Mouse (Mus musculus): ENCODE data around the gene Cdc73. TPM values are rescaled to one million over a fixed set of nuclear protein-coding genes. Genes with fewer than 3 reads are reported as not detected.

Cdc73 gene
- 33.7 and 39.7 TPM in 2 replicates for polyA plus RNA-seq (2016; fragmentation: Nextera tagmentation; extraction: Ambion mirVana)

DNA sequence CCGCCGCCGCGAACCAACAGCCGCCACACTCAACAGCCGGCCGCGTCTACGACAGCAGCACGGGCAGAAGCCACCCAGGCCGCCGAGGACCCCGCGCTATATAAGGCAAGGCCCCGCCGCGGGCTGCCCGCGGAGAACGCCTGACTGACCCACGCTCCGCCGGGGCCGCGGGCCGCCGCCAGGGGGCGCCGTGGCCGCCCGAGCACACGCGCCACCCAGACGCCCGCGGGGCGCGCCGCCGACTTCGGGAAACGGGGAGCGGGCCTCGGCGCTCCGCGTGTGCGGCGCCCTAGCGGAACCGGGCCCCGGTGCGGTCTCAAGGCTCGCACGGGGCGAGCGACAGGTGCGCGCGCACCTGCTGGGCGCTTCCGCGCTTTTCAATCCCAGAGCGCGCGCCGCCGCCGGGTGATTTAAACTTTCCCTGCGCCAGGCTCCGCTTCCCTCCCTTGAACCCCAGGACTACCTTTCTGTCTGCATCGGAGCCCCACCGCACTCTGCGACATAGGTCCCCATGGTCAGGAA is at the start of gene Cdc73:
TSS of gene Cdc73 (minus strand) at position 153 of the 522 bp plus-strand sequence.
- under 1% methylated on average over 66 of the region's 74 CpGs for WGBS
- Histone ChIP-seq H3K4me2 (peak within 1 kb of the TSS; percentile 65), H3K4me1 (replicated peaks) (0 out of 2 replicates have a peak, but pooled peaks cover 5% of the 10 kb centered on the region), H3K4me3 (replicated peaks) (peak within 1 kb of the TSS; percentile 73), H3K27me3 (no peaks in the 10 kb centered on the region), H3K36me3 (peaks cover 7% of the 10 kb centered on the region), H3K9me3 (no peaks in the 10 kb centered on the region), H3K27ac (peak within 1 kb of the TSS; percentile 89), H3K9ac (replicated peaks) (peak within 1 kb of the TSS; percentile 89)
- peak; percentile 99 for ATAC-seq (ENCODE audit: insufficient number of reproducible peaks, insufficient read depth, low FRiP score, low TSS enrichment, low read depth)

GRCm38 (mm10) chr1:143745871-143746270 is 43.2 kb upstream of the Cdc73 start:
- peaks cover 65% of the 10 kb centered on the region for H3K36me3 ChIP-seq
- H3K9ac ChIP-seq (replicated peaks) = no peak overlapping the region
- H3K27ac ChIP-seq = no peak overlapping the region
- no peak overlapping the region for H3K4me2 ChIP-seq
- no peak overlapping the region for H3K4me3 ChIP-seq (replicated peaks)
- no peaks in the 10 kb centered on the region for H3K9me3 ChIP-seq
- no peaks in the 10 kb centered on the region for H3K4me1 ChIP-seq (replicated peaks)
- H3K27me3 ChIP-seq = no peaks in the 10 kb centered on the region
- WGBS = 88% methylated on average over 10 of the region's 10 CpGs
- no peak for ATAC-seq (ENCODE audit: insufficient number of reproducible peaks, insufficient read depth, low FRiP score, low TSS enrichment, low read depth)

DNA sequence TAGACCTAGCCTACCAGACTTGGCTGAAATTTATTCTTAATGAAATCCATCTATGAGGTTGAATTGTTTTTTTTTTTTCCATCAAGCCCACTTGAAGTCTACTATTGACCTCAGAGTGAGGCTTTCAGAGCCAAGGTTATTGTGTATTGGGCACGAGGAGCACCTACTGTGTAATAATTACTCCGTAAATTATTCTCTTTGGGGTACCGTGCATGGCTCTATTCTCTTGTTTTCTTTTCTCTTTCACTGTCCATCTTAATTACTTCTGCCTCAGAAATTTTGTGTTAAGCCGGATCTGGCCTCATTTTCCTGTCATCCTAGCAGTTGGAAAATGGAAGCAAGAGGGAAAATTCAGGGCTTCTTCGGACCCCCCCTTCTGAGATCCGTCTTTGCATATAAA is 39.5 kb upstream of the Cdc73 start:
- H3K9me3 ChIP-seq = no peaks in the 10 kb centered on the region
- no peak overlapping the region for H3K9ac ChIP-seq (replicated peaks)
- 0 out of 2 replicates have a peak, but pooled peaks cover 4% of the 10 kb centered on the region for H3K4me1 ChIP-seq (replicated peaks)
- ATAC-seq (ENCODE audit: insufficient number of reproducible peaks, insufficient read depth, low FRiP score, low TSS enrichment, low read depth) = no peak
- H3K4me3 ChIP-seq (replicated peaks) = no peak overlapping the region
- H3K4me2 ChIP-seq = no peak overlapping the region
- H3K27me3 ChIP-seq = no peaks in the 10 kb centered on the region
- H3K36me3 ChIP-seq = peaks cover 48% of the 10 kb centered on the region
- H3K27ac ChIP-seq = no peak overlapping the region
- WGBS = 91% methylated on average over 6 of the region's 6 CpGs

GRCm38 (mm10) chr1:143741331-143741730 is 38.6 kb upstream of the Cdc73 start:
- H3K4me1 ChIP-seq (replicated peaks) = 0 out of 2 replicates have a peak, but pooled peaks cover 4% of the 10 kb centered on the region
- H3K4me3 ChIP-seq (replicated peaks) = no peak overlapping the region
- no peak for ATAC-seq (ENCODE audit: insufficient number of reproducible peaks, insufficient read depth, low FRiP score, low TSS enrichment, low read depth)
- H3K27ac ChIP-seq = no peak overlapping the region
- 86% methylated on average over 5 of the region's 5 CpGs for WGBS
- H3K4me2 ChIP-seq = no peak overlapping the region
- no peak overlapping the region for H3K9ac ChIP-seq (replicated peaks)
- H3K27me3 ChIP-seq = no peaks in the 10 kb centered on the region
- no peaks in the 10 kb centered on the region for H3K9me3 ChIP-seq
- H3K36me3 ChIP-seq = peaks cover 40% of the 10 kb centered on the region

DNA sequence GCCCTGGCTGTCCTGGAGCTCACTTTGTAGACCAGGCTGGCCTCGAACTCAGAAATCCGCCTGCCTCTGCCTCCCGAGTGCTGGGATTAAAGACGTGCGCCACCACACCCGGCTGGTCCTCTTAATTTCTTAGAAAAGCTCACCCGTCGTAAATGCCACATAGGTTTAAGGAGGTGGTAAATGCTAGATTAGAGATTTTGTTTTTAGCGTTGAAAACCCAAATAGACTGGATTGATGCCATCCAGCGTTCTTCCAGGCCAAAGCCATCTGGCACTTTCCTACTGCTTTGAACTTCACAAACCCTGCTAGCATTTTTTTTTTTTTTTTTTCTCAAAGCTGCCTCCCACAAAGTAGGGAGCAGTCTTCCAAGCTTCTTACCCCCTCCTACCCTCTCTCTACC is 37.9 kb upstream of the Cdc73 start:
- Histone ChIP-seq H3K4me3 (replicated peaks) (peak overlapping the region; percentile 78; the same call in 1 of the 2 replicates), H3K4me1 (replicated peaks) (0 out of 2 replicates have a peak, but pooled peaks cover 4% of the 10 kb centered on the region), H3K36me3 (peaks cover 32% of the 10 kb centered on the region), H3K27me3 (no peaks in the 10 kb centered on the region), H3K9me3 (no peaks in the 10 kb centered on the region), H3K9ac (replicated peaks) (no peak overlapping the region), H3K4me2 (peak overlapping the region; percentile 72), H3K27ac (no peak overlapping the region)
- 86% methylated on average over 10 of the region's 10 CpGs for WGBS
- ATAC-seq (ENCODE audit: insufficient number of reproducible peaks, insufficient read depth, low FRiP score, low TSS enrichment, low read depth) = no peak

DNA sequence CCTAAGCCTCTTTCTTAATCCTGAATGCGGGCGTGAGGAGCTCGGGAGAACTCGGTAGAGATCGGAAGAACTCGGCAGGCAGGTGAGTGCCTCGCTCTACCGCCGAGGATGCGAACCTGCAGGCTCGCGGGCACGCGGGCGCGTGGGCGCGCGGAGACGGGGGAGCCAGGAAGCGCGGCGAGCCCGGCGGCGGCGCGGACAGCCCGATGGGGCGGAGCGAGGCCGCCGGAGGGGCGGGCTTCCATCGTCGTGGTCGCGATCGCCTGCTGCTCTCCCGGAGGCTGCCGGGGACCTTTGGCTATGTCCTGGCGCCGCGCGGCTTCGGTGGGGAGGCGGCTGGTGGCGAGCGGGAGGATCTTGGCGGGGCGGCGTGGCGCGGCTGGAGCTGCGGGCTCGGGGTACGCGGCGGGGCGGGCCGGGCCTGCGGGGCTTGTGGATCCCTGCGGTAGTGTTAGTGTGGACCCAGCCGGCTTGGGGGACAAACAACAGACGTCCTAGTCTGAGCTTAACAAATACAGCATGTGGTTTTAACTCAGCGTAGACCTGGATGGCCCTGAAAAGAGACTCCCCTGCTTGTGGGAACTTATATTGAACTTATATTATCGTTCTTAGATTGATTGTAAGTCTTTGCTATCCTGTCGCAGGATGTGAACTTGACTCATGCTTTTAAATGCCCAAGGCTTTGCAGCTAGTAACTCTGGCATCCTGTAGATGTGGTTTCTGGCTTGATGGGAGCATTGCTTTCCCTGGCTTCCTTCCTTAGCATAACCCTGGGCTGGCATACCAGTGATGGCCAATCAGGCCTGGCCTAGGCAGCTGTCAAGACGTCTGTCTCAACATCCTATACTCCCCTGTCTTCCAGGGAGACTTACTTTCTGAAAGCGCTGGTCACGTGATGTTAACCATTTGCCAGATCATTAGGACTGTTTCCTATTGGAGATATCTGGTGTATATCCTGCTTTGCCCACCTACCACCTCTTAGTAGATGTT is 37.0 kb upstream of the Cdc73 start:
- H3K36me3 ChIP-seq = peaks cover 24% of the 10 kb centered on the region
- WGBS = under 1% methylated on average over 71 of the region's 71 CpGs
- H3K4me2 ChIP-seq = peak overlapping the region; percentile 72
- peak overlapping the region; percentile 78 for H3K4me3 ChIP-seq (replicated peaks)
- no peaks in the 10 kb centered on the region for H3K9me3 ChIP-seq
- H3K27me3 ChIP-seq = no peaks in the 10 kb centered on the region
- peak overlapping the region; percentile 79 for H3K9ac ChIP-seq (replicated peaks)
- ATAC-seq (ENCODE audit: insufficient number of reproducible peaks, insufficient read depth, low FRiP score, low TSS enrichment, low read depth) = peak; percentile 92
- H3K4me1 ChIP-seq (replicated peaks) = 0 out of 2 replicates have a peak, but pooled peaks cover 4% of the 10 kb centered on the region
- peak overlapping the region; percentile 87 for H3K27ac ChIP-seq

GRCm38 (mm10) chr1:143738811-143739210 is 36.1 kb upstream of the Cdc73 start:
- peaks cover 16% of the 10 kb centered on the region for H3K36me3 ChIP-seq
- H3K4me2 ChIP-seq = peak overlapping the region; percentile 72
- WGBS = 32% methylated on average over 11 of the region's 11 CpGs
- H3K27ac ChIP-seq = no peak overlapping the region
- H3K4me3 ChIP-seq (replicated peaks) = peak overlapping the region; percentile 78
- H3K9me3 ChIP-seq = no peaks in the 10 kb centered on the region
- H3K9ac ChIP-seq (replicated peaks) = peak overlapping the region; percentile 79
- no peaks in the 10 kb centered on the region for H3K27me3 ChIP-seq
- 0 out of 2 replicates have a peak, but pooled peaks cover 4% of the 10 kb centered on the region for H3K4me1 ChIP-seq (replicated peaks)
- ATAC-seq (ENCODE audit: insufficient number of reproducible peaks, insufficient read depth, low FRiP score, low TSS enrichment, low read depth) = no peak

GRCm38 (mm10) chr1:143733914-143734410 is 31.3 kb upstream of the Cdc73 start:
- 73% methylated on average over 5 of the region's 5 CpGs for WGBS
- no peak for ATAC-seq (ENCODE audit: insufficient number of reproducible peaks, insufficient read depth, low FRiP score, low TSS enrichment, low read depth)
- H3K27ac ChIP-seq = no peak overlapping the region

GRCm38 (mm10) chr1:143731691-143732090 is 29.0 kb upstream of the Cdc73 start:
- Histone ChIP-seq H3K9me3 (no peaks in the 10 kb centered on the region), H3K4me3 (replicated peaks) (no peak overlapping the region), H3K4me1 (replicated peaks) (no peaks in the 10 kb centered on the region), H3K27me3 (no peaks in the 10 kb centered on the region), H3K4me2 (no peak overlapping the region), H3K9ac (replicated peaks) (no peak overlapping the region), H3K36me3 (no peaks in the 10 kb centered on the region), H3K27ac (no peak overlapping the region)
- ATAC-seq (ENCODE audit: insufficient number of reproducible peaks, insufficient read depth, low FRiP score, low TSS enrichment, low read depth) = no peak
- 40% methylated on average over 4 of the region's 4 CpGs for WGBS

More at GRCm38 (mm10) chr1:143733914-143734410, 31.3 kb upstream of the Cdc73 start:
- Histone ChIP-seq H3K4me1 (replicated peaks) (no peaks in the 10 kb centered on the region), H3K9ac (replicated peaks) (no peak overlapping the region), H3K4me2 (no peak overlapping the region), H3K27me3 (no peaks in the 10 kb centered on the region), H3K9me3 (no peaks in the 10 kb centered on the region), H3K4me3 (replicated peaks) (no peak overlapping the region), H3K36me3 (no peaks in the 10 kb centered on the region)

GRCm38 (mm10) chr1:143730899-143731298 is 28.2 kb upstream of the Cdc73 start:
- no peak overlapping the region for H3K27ac ChIP-seq
- no peak overlapping the region for H3K4me3 ChIP-seq (replicated peaks)
- no peak overlapping the region for H3K9ac ChIP-seq (replicated peaks)
- WGBS = 70% methylated on average over 2 of the region's 2 CpGs
- H3K4me2 ChIP-seq = no peak overlapping the region
- H3K9me3 ChIP-seq = no peaks in the 10 kb centered on the region
- no peaks in the 10 kb centered on the region for H3K4me1 ChIP-seq (replicated peaks)
- no peaks in the 10 kb centered on the region for H3K36me3 ChIP-seq
- no peak for ATAC-seq (ENCODE audit: insufficient number of reproducible peaks, insufficient read depth, low FRiP score, low TSS enrichment, low read depth)
- H3K27me3 ChIP-seq = no peaks in the 10 kb centered on the region
